Mouse (Mus musculus) hindbrain, postnatal 0 days (tissue): ENCODE results near the gene Rabep1. TPM values are rescaled to one million over a fixed set of nuclear protein-coding genes. Genes with fewer than 3 reads are reported as not detected.

Experiments
- ATAC-seq: fragments of 200-750 bp; cut with Nextera tagmentation; 2 replicates; pipeline ENCODE4 v1.8.0; 2017; ENCODE audit warnings: mild to moderate bottlenecking, moderate TSS enrichment, moderate library complexity
- DNase-seq: peaks from one replicate; pipeline ENCODE4 v3.0.0-alpha.2; 2015; ENCODE audit warnings: low spot score
- H3K27ac ChIP-seq: fragments of 300-500 bp; sonication (generic); 2 replicates; pipeline ENCODE4 v1.5.1; 2014; ENCODE audit warnings: mild to moderate bottlenecking
- H3K27me3 ChIP-seq: fragments of 300-500 bp; sonication (generic); 2 replicates; pipeline ENCODE4 v1.6.1; 2014; ENCODE audit warnings: low read length, mixed read lengths; ENCODE audit not compliant: insufficient read depth
- H3K36me3 ChIP-seq: fragments of 300-500 bp; sonication (generic); 2 replicates; pipeline ENCODE4 v1.6.1; 2014; ENCODE audit warnings: low read length, mixed read lengths; ENCODE audit not compliant: insufficient read depth
- H3K4me1 ChIP-seq: fragments of 300-500 bp; sonication (generic); 2 replicates; pipeline ENCODE4 v1.6.1; 2014; ENCODE audit warnings: antibody characterized with exemption, low read length, mixed read lengths; ENCODE audit not compliant: insufficient read depth
- H3K4me2 ChIP-seq: fragments of 300-500 bp; sonication (generic); 2 replicates; pipeline ENCODE4 v1.6.1; 2014; ENCODE audit warnings: low read depth, mild to moderate bottlenecking, low read length, moderate library complexity, mixed read lengths
- H3K4me3 ChIP-seq: fragments of 300-500 bp; sonication (generic); 2 replicates; pipeline ENCODE4 v1.5.1; 2014; ENCODE audit warnings: low read length
- H3K9ac ChIP-seq: fragments of 300-500 bp; sonication (generic); replicated peaks from 2 replicates; pipeline ENCODE4 v1.6.1; 2014; ENCODE audit warnings: mild to moderate bottlenecking, low read length, moderate library complexity, mixed read lengths
- H3K9me3 ChIP-seq: fragments of 300-500 bp; sonication (generic); 2 replicates; pipeline ENCODE4 v1.6.1; 2016; ENCODE audit warnings: low read length, mixed read lengths
- CTCF ChIP-seq: IDR thresholded peaks from 2 replicates; pipeline ENCODE4 v1.5.1; 2016; ENCODE audit warnings: antibody characterized with exemption, control low read depth, low read depth
- WGBS: fragments of 180-500 bp; shearing (Covaris S2); extraction: QIAGEN DNeasy Blood & Tissue Kit; methylation state at CpG from one replicate; pipeline ENCODE4 v1.1.7; 2014; 5-methylcytosine and 5-hydroxymethylcytosine counted together
- polyA plus RNA-seq: library from polyadenylated mRNA; unstranded; fragments of >200 nt; fragmentation: Nextera tagmentation; extraction: Ambion mirVana; gene quantifications from 2 replicates; pipeline ENCODE4 v1.2.1, GENCODE M21; 2015
- total RNA-seq: library from RNA; depleted of rRNA; stranded (reverse); fragments of >200 nt; gene quantifications from 2 replicates; pipeline ENCODE4 v1.2.3, GENCODE M21; 2014

The Rabep1 gene
- total and polyA plus RNA-seq, 2 experiments from 2014 or later, result 47.1 to 101 TPM

- Histone ChIP-seq H3K27me3 (no peaks in the 10 kb centered on the region), H3K4me2 (no peak overlapping the region), H3K4me3 (no peak overlapping the region), H3K27ac (no peak overlapping the region), H3K9me3 (no peaks in the 10 kb centered on the region), H3K9ac (no peak overlapping the region), H3K36me3 (no peaks in the 10 kb centered on the region), H3K4me1 (peaks cover 5% of the 10 kb centered on the region; the same call in 1 of the 2 replicates)
- WGBS, result 88% methylated on average over 2 of the region's 2 CpGs
- TF ChIP-seq CTCF, result no peak
- ATAC-seq (no peak), DNase-seq (no peak)
These were observed 25.2 kb downstream of the Rabep1 start for GRCm38 (mm10) chr11:70869811-70870210.

- ATAC-seq, result no peak
These were observed 25.8 kb downstream of the Rabep1 start for GRCm38 (mm10) chr11:70870407-70870806.

GRCm38 (mm10) chr11:70871110-70871509 is 26.5 kb downstream of the Rabep1 start:
- H3K9ac ChIP-seq, result no peak overlapping the region
- 80% methylated on average over 1 of the region's 1 CpGs for WGBS
- H3K4me3 ChIP-seq, result no peak overlapping the region
- H3K4me2 ChIP-seq, result no peak overlapping the region
- no peaks in the 10 kb centered on the region for H3K9me3 ChIP-seq
- no peak for DNase-seq
- H3K4me1 ChIP-seq, result peaks cover 5% of the 10 kb centered on the region; the same call in 1 of the 2 replicates
- H3K27ac ChIP-seq, result no peak overlapping the region
- no peak for ATAC-seq
- H3K36me3 ChIP-seq, result no peaks in the 10 kb centered on the region
- TF ChIP-seq CTCF, result no peak
- H3K27me3 ChIP-seq, result no peaks in the 10 kb centered on the region

More at GRCm38 (mm10) chr11:70870407-70870806, 25.8 kb downstream of the Rabep1 start:
- Histone ChIP-seq H3K4me1 (peaks cover 5% of the 10 kb centered on the region; the same call in 1 of the 2 replicates), H3K4me3 (no peak overlapping the region), H3K36me3 (no peaks in the 10 kb centered on the region), H3K27ac (no peak overlapping the region), H3K4me2 (no peak overlapping the region), H3K9ac (no peak overlapping the region), H3K9me3 (no peaks in the 10 kb centered on the region), H3K27me3 (no peaks in the 10 kb centered on the region)
- TF ChIP-seq CTCF, result no peak
- DNase-seq, result peak; percentile 75
- 88% methylated on average over 1 of the region's 1 CpGs for WGBS

- 81% methylated on average over 3 of the region's 3 CpGs for WGBS
- no peak for TF ChIP-seq CTCF
- DNase-seq (peak; percentile 5), ATAC-seq (no peak)
- Histone ChIP-seq H3K36me3 (no peaks in the 10 kb centered on the region), H3K9ac (no peak overlapping the region), H3K27me3 (no peaks in the 10 kb centered on the region), H3K4me1 (peaks cover 5% of the 10 kb centered on the region; the same call in 1 of the 2 replicates), H3K27ac (no peak overlapping the region), H3K9me3 (no peaks in the 10 kb centered on the region), H3K4me2 (no peak overlapping the region), H3K4me3 (no peak overlapping the region)
These were observed 27.3 kb downstream of the Rabep1 start for GRCm38 (mm10) chr11:70871766-70872330.

- Histone ChIP-seq H3K4me2 (no peak overlapping the region), H3K9ac (no peak overlapping the region), H3K9me3 (no peaks in the 10 kb centered on the region), H3K4me1 (peaks cover 5% of the 10 kb centered on the region; the same call in 1 of the 2 replicates), H3K27ac (no peak overlapping the region), H3K36me3 (no peaks in the 10 kb centered on the region; the same call in 1 of the 2 replicates), H3K4me3 (no peak overlapping the region), H3K27me3 (no peaks in the 10 kb centered on the region)
- no peak for DNase-seq
- no peak for TF ChIP-seq CTCF
- WGBS, result 52% methylated on average over 1 of the region's 1 CpGs
- ATAC-seq, result no peak
These were observed 29.5 kb downstream of the Rabep1 start for GRCm38 (mm10) chr11:70873846-70874613.

GRCm38 (mm10) chr11:70877670-70878069 is 33.1 kb downstream of the Rabep1 start:
- Histone ChIP-seq H3K27me3 (no peaks in the 10 kb centered on the region), H3K9me3 (no peaks in the 10 kb centered on the region), H3K4me1 (no peaks in the 10 kb centered on the region), H3K27ac (no peak overlapping the region), H3K4me3 (no peak overlapping the region), H3K4me2 (no peak overlapping the region), H3K36me3 (no peaks in the 10 kb centered on the region; the same call in 1 of the 2 replicates), H3K9ac (no peak overlapping the region)
- TF ChIP-seq CTCF, result no peak
- WGBS, result 94% methylated on average over 7 of the region's 7 CpGs
- DNase-seq (no peak), ATAC-seq (no peak)

GRCm38 (mm10) chr11:70882905-70883430 is 38.4 kb downstream of the Rabep1 start:
- Histone ChIP-seq H3K4me2 (no peak overlapping the region), H3K9ac (no peak overlapping the region), H3K4me3 (no peak overlapping the region), H3K27me3 (no peaks in the 10 kb centered on the region), H3K4me1 (no peaks in the 10 kb centered on the region), H3K36me3 (peaks cover 11% of the 10 kb centered on the region; the same call in 1 of the 2 replicates), H3K9me3 (no peaks in the 10 kb centered on the region), H3K27ac (no peak overlapping the region)
- TF ChIP-seq CTCF, result no peak
- ATAC-seq (no peak), DNase-seq (no peak)
- WGBS, result 94% methylated on average over 3 of the region's 3 CpGs
